Mouse (Mus musculus) mouse embryonic stem cell (cell line): Measurements from ENCODE around the gene Spp1.

Source experiments
- in situ Hi-C, 2 experiments: fragments of 300-500 bp; cut with MboI; formaldehyde crosslinking; loops; 1 replicate in 1 of 2; 3 replicates in 1 of 2; pipeline ENCODE4 v1.14.3; 2019 to 2020; ENCODE audit warnings: low sequenced_read_pairs in 2 of 2, low pct_unique_long_range_greater_than_20kb in 1 of 2, mixed read lengths in 1 of 2; ENCODE audit not compliant: unreplicated experiment in 1 of 2

The Spp1 gene

GRCm38 (mm10) chr5:104434835-104435301 is at the start of gene Spp1:
Gene Spp1, plus strand, starts transcription at chr5:104435118.
- in situ Hi-C loops, result no loop called here

- in situ Hi-C loops, result no loop called here
These were observed 49.4 kb upstream of the Spp1 start for GRCm38 (mm10) chr5:104385521-104385920.

- in situ Hi-C loops, result no loop called here
These were observed 48.0 kb upstream of the Spp1 start for GRCm38 (mm10) chr5:104386908-104387307.

- in situ Hi-C loops, result no loop called here
These were observed 44.0 kb upstream of the Spp1 start for GRCm38 (mm10) chr5:104390962-104391361.

GRCm38 (mm10) chr5:104392784-104393183 is 42.1 kb upstream of the Spp1 start:
- in situ Hi-C loops, result no loop called here

GRCm38 (mm10) chr5:104396286-104396685 is 38.6 kb upstream of the Spp1 start:
- in situ Hi-C loops, result no loop called here

- in situ Hi-C loops, result no loop called here
These were observed 36.9 kb upstream of the Spp1 start for GRCm38 (mm10) chr5:104398001-104398400.

GRCm38 (mm10) chr5:104399291-104399950 is 35.5 kb upstream of the Spp1 start:
- in situ Hi-C loops, result no loop called here

- in situ Hi-C loops, result no loop called here
These were observed 34.9 kb upstream of the Spp1 start for GRCm38 (mm10) chr5:104399970-104400369.

- in situ Hi-C loops, result no loop called here
These were observed 32.3 kb upstream of the Spp1 start for GRCm38 (mm10) chr5:104402651-104403050.

- in situ Hi-C loops, result no loop called here
These were observed 31.6 kb upstream of the Spp1 start for GRCm38 (mm10) chr5:104403351-104403750.

GRCm38 (mm10) chr5:104404551-104404950 is 30.4 kb upstream of the Spp1 start:
- in situ Hi-C loops, result no loop called here

- in situ Hi-C loops, result no loop called here
These were observed 29.9 kb upstream of the Spp1 start for GRCm38 (mm10) chr5:104405051-104405450.

GRCm38 (mm10) chr5:104406756-104407155 is 28.2 kb upstream of the Spp1 start:
- in situ Hi-C loops, result no loop called here

- in situ Hi-C loops, result no loop called here
These were observed 27.2 kb upstream of the Spp1 start for GRCm38 (mm10) chr5:104407541-104408231.

GRCm38 (mm10) chr5:104408549-104408948 is 26.4 kb upstream of the Spp1 start:
- in situ Hi-C loops, result no loop called here

- in situ Hi-C loops, result no loop called here
These were observed 18.9 kb upstream of the Spp1 start for GRCm38 (mm10) chr5:104415999-104416398.

- in situ Hi-C loops, result no loop called here
These were observed 17.9 kb upstream of the Spp1 start for GRCm38 (mm10) chr5:104417028-104417427.

- in situ Hi-C loops, result no loop called here
These were observed 17.2 kb upstream of the Spp1 start for GRCm38 (mm10) chr5:104417721-104418120.

- in situ Hi-C loops, result no loop called here
These were observed 12.9 kb upstream of the Spp1 start for GRCm38 (mm10) chr5:104422039-104422438.
